Mouse (Mus musculus): ENCODE results near the gene Olfr1501. TPM values are rescaled to one million over a fixed set of nuclear protein-coding genes. Genes with fewer than 3 reads are reported as not detected.

Gene Olfr1501
- polyA plus RNA-seq, 1 experiment from 2014 or later = not detected

DNA sequence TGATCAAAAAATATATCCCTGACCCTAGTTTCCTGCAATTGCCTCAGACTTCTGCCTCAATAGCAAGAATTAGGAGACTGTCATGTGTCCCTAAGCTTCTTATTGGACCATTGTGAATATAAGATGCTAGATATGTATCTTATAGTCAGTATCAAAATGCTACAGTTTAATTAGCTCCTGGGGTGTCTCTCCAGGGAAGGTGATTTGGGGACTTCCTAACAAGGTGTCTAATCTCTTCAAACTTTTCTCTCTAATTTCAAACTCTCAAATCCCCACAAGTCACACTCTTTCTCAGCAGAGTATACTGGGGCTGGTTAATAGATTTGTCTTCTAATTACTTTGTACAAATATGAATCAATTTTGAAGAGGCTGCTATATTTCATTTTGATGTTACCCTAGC lies 52.4 kb downstream of the Olfr1501 start, which contains the start of gene Olfr1497:
Gene Olfr1497 (minus strand): TSS at position 101 of the 400 bp plus-strand sequence.
- H3K9me3 ChIP-seq (ENCODE audit: control insufficient read depth, low read length) = no peaks in the 10 kb centered on the region
- H3K4me3 ChIP-seq (ENCODE audit: low read length) = no peak within 1 kb of the TSS
- ATAC-seq = no peak
- no peak within 1 kb of the TSS for H3K27ac ChIP-seq (ENCODE audit: low read depth, low read length)
- H3K4me2 ChIP-seq (ENCODE audit: low read length) = no peak within 1 kb of the TSS
- H3K36me3 ChIP-seq (ENCODE audit: control insufficient read depth, insufficient read depth, low read length) = no peaks in the 10 kb centered on the region
- H3K4me1 ChIP-seq (ENCODE audit: control insufficient read depth, insufficient read depth, low read depth, low read length) = no peaks in the 10 kb centered on the region
- H3K27me3 ChIP-seq (replicated peaks; ENCODE audit: control insufficient read depth, insufficient read depth, low read length) = no peaks in the 10 kb centered on the region
- H3K9ac ChIP-seq (ENCODE audit: low read depth, low read length) = no peak within 1 kb of the TSS

Other genes starting within 250 kb of the Olfr1501 start
- not detected in 2 replicates for gene Olfr1487, start 233.3 kb downstream of the Olfr1501 start, polyA plus RNA-seq (2015; fragmentation: Nextera tagmentation; extraction: Ambion mirVana)
- not detected in 2 replicates for gene Olfr1489, start 219.1 kb downstream of the Olfr1501 start, polyA plus RNA-seq (2015; fragmentation: Nextera tagmentation; extraction: Ambion mirVana)
- gene Olfr1490, start 199.6 kb downstream of the Olfr1501 start, polyA plus RNA-seq (2015; fragmentation: Nextera tagmentation; extraction: Ambion mirVana) = not detected in 2 replicates
- gene Olfr1491, start 153.4 kb downstream of the Olfr1501 start, polyA plus RNA-seq (2015; fragmentation: Nextera tagmentation; extraction: Ambion mirVana) = not detected in 2 replicates
- not detected in 2 replicates for gene Olfr1493-ps1, start 127.4 kb downstream of the Olfr1501 start, polyA plus RNA-seq (2015; fragmentation: Nextera tagmentation; extraction: Ambion mirVana)
- not detected in 2 replicates for gene Olfr1494, start 111.0 kb downstream of the Olfr1501 start, polyA plus RNA-seq (2015; fragmentation: Nextera tagmentation; extraction: Ambion mirVana)
- not detected in 2 replicates for gene Olfr1495, start 86.1 kb downstream of the Olfr1501 start, polyA plus RNA-seq (2015; fragmentation: Nextera tagmentation; extraction: Ambion mirVana)
- not detected in 2 replicates for gene Olfr1496, start 72.8 kb downstream of the Olfr1501 start, polyA plus RNA-seq (2015; fragmentation: Nextera tagmentation; extraction: Ambion mirVana)
- not detected in 2 replicates for gene Olfr1497, start 52.5 kb downstream of the Olfr1501 start, polyA plus RNA-seq (2015; fragmentation: Nextera tagmentation; extraction: Ambion mirVana)
- not detected in 2 replicates for gene Olfr1499, start 31.2 kb downstream of the Olfr1501 start, polyA plus RNA-seq (2015; fragmentation: Nextera tagmentation; extraction: Ambion mirVana)
- not detected in 2 replicates for gene Olfr1500, start 20.2 kb downstream of the Olfr1501 start, polyA plus RNA-seq (2015; fragmentation: Nextera tagmentation; extraction: Ambion mirVana)
- gene Olfr1502, start 11.1 kb upstream of the Olfr1501 start, polyA plus RNA-seq (2015; fragmentation: Nextera tagmentation; extraction: Ambion mirVana) = not detected in 2 replicates
- gene Olfr1504, start 47.2 kb upstream of the Olfr1501 start, polyA plus RNA-seq (2015; fragmentation: Nextera tagmentation; extraction: Ambion mirVana) = not detected in 2 replicates
- not detected in 2 replicates for gene Olfr1505, start 62.8 kb upstream of the Olfr1501 start, polyA plus RNA-seq (2015; fragmentation: Nextera tagmentation; extraction: Ambion mirVana)